Mouse (Mus musculus) bone marrow, adult 2 months (tissue): ENCODE measurements around the gene Aox3.

Experiments used
- CTCF ChIP-seq: fragments of 200-500 bp; IDR thresholded peaks from 2 replicates; pipeline ENCODE4 v1.5.1; 2011; ENCODE audit warnings: low read length, control low read depth; ENCODE audit not compliant: control insufficient read depth, insufficient read depth
- POLR2A ChIP-seq: fragments of 200-500 bp; IDR thresholded peaks from 2 replicates; pipeline ENCODE4 v1.6.1; 2011; ENCODE audit warnings: low read depth, mild to moderate bottlenecking, control low read depth, low read length, borderline replicate concordance; ENCODE audit not compliant: control insufficient read depth

- TF ChIP-seq POLR2A (no peak), CTCF (no peak)
Observed at GRCm38 (mm10) chr1:58099119-58099518, 13.8 kb upstream of the Aox3 start.
